In the genomic region with DNA sequence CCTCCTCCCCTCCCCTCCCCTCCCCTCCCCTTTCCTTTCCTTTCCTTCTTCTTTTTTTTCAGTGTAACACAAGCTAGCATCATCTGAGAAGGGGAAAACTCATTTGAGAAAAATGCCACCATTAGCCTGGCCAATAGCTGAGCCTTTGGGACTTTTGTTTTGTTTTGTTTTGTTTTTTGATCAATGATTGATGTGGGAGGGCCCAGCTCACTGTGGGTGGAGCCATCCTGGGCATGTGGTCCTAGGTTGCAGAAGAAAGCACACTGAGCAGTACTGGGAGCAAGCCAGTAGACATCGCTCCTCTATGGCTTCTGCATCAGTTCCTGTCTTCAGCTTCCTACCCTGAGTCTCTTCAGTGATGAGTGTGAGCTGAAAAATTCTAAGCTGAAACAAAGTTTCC, we compare ENCODE assay signal across 16 mouse cellular contexts.
"Had no signal": no experiment of that assay in that cellular context is flagged by ENCODE, and none has a peak within 500 bp of the region (broad histone marks: within the 10 kb centered on the region; RNA-seq: fewer than 3 reads in every experiment).

No protein-coding gene starts in this region.

- H3K9ac ChIP-seq: lung, embryonic 14.5 days; midbrain, embryonic 13.5 days; midbrain, embryonic 15.5 days; neural tube, embryonic 12.5 days had no signal

- H3K4me1 ChIP-seq: midbrain, embryonic 13.5 days; neural tube, embryonic 12.5 days had no signal

- H3K27me3 ChIP-seq: midbrain, embryonic 15.5 days; neural tube, embryonic 12.5 days had no signal

- H3K9me3 ChIP-seq: midbrain, embryonic 13.5 days; midbrain, embryonic 15.5 days; neural tube, embryonic 12.5 days had no signal

- H3K27ac ChIP-seq: midbrain, embryonic 13.5 days; midbrain, embryonic 15.5 days; neural tube, embryonic 12.5 days had no signal

- H3K4me2 ChIP-seq: lung, embryonic 14.5 days; midbrain, embryonic 13.5 days; midbrain, embryonic 15.5 days; neural tube, embryonic 12.5 days had no signal

- H3K4me3 ChIP-seq: megakaryocyte, embryonic 14.5 days; midbrain, embryonic 13.5 days; midbrain, embryonic 15.5 days; neural tube, embryonic 12.5 days had no signal

- H3K36me3 ChIP-seq: midbrain, embryonic 13.5 days; midbrain, embryonic 15.5 days; neural tube, embryonic 12.5 days had no signal

- DNase-seq: lung, adult 18-20 months; lung, embryonic 14.5 days; lung, postnatal 10 days; lung, postnatal 4 days; retina, postnatal 1 day; right cerebral cortex, adult 18-20 months; right cerebral cortex, postnatal 25 days; right cerebral cortex, postnatal 4 days; spleen, adult 18-20 months; thymus, adult 18-20 months; thymus, postnatal 14 days; thymus, postnatal 36 days had no signal

- ATAC-seq: midbrain, embryonic 13.5 days; midbrain, embryonic 15.5 days had no signal
